Mouse (Mus musculus) cortical plate, adult 2 months (tissue): Measurements from ENCODE around the gene Gm42688.

Source experiments
- CTCF ChIP-seq: fragments of 200-500 bp; IDR thresholded peaks from 2 replicates; pipeline ENCODE4 v1.5.1; 2011; ENCODE audit warnings: mild to moderate bottlenecking, control low read depth, low read length; ENCODE audit not compliant: insufficient read depth; ENCODE audit errors: extremely low read depth
- POLR2A ChIP-seq: fragments of 200-500 bp; IDR thresholded peaks from 2 replicates; pipeline ENCODE4 v1.6.1; 2011; ENCODE audit warnings: mild to moderate bottlenecking, low read length, control low read depth; ENCODE audit not compliant: insufficient read depth; ENCODE audit errors: extremely low read depth

- TF ChIP-seq CTCF (no peak), POLR2A (no peak)
Measured at GRCm38 (mm10) chr6:83137576-83137950, 36.1 kb downstream of the Gm42688 start.
